In genomic region chr17:5198252-5198651, GRCm38 (mm10) we compare ENCODE assay signal across 14 mouse cellular contexts.
DNase-seq lines count a peak whose midpoint lies in the region; ATAC-seq and TF ChIP-seq lines count a peak whose summit lies in the region.
"Had no signal": no experiment of that assay in that cellular context is flagged by ENCODE, and none has a peak within 500 bp of the region (broad histone marks: within the 10 kb centered on the region; RNA-seq: fewer than 3 reads in every experiment).

No protein-coding gene starts in this region.

- H3K36me3 ChIP-seq in hindbrain, embryonic 16.5 days (ENCODE audit: control insufficient read depth, insufficient read depth, low read length): no peaks in the 10 kb centered on the region
- no peaks in the 10 kb centered on the region for H3K36me3 ChIP-seq in hindbrain, embryonic 11.5 days (ENCODE audit: control insufficient read depth, insufficient read depth, low read length)
- no peaks in the 10 kb centered on the region for H3K36me3 ChIP-seq in lung, embryonic 15.5 days
- no peaks in the 10 kb centered on the region for H3K36me3 ChIP-seq in liver, embryonic 16.5 days (ENCODE audit: control insufficient read depth, insufficient read depth)
- H3K36me3 ChIP-seq in stomach, postnatal 0 days (ENCODE audit: control insufficient read depth, insufficient read depth, low read length): no peaks in the 10 kb centered on the region
- H3K36me3 ChIP-seq: embryonic facial prominence, embryonic 13.5 days; midbrain, embryonic 15.5 days had no signal

- 58% methylated on average over 6 of the region's 6 CpGs for WGBS in hindbrain, embryonic 16.5 days
- 84% methylated on average over 6 of the region's 6 CpGs for WGBS in hindbrain, embryonic 11.5 days
- WGBS in lung, embryonic 15.5 days: 31% methylated on average over 6 of the region's 6 CpGs
- 55% methylated on average over 6 of the region's 6 CpGs for WGBS in liver, embryonic 16.5 days (ENCODE audit: insufficient replicate concordance)
- 28% methylated on average over 6 of the region's 6 CpGs for WGBS in stomach, postnatal 0 days

- no peak overlapping the region for H3K4me3 ChIP-seq in hindbrain, embryonic 16.5 days (ENCODE audit: low read length)
- no peak overlapping the region for H3K4me3 ChIP-seq in hindbrain, embryonic 11.5 days (ENCODE audit: low read depth, low read length)
- H3K4me3 ChIP-seq in lung, embryonic 15.5 days: no peak overlapping the region
- no peak overlapping the region for H3K4me3 ChIP-seq in liver, embryonic 16.5 days (ENCODE audit: low read depth, low read length)
- H3K4me3 ChIP-seq in stomach, postnatal 0 days (ENCODE audit: low read depth, low read length): no peak overlapping the region
- H3K4me3 ChIP-seq: embryonic facial prominence, embryonic 13.5 days; midbrain, embryonic 15.5 days had no signal

- 0 out of 2 replicates have a peak, but pooled peaks have one; percentile 15 for ATAC-seq in hindbrain, embryonic 16.5 days
- no peak for ATAC-seq in hindbrain, embryonic 11.5 days (ENCODE audit: low FRiP score)
- no peak for ATAC-seq in lung, embryonic 15.5 days (ENCODE audit: borderline replicate concordance, extremely low read depth, low FRiP score, low TSS enrichment)
- ATAC-seq in liver, embryonic 16.5 days (ENCODE audit: low read depth): peak; percentile 28
- ATAC-seq in stomach, postnatal 0 days (ENCODE audit: low FRiP score, low TSS enrichment): peak; percentile 80
- ATAC-seq: midbrain, embryonic 15.5 days had no signal

- 0 out of 2 replicates have a peak overlapping the region, but pooled peaks have one; percentile 6 for H3K27ac ChIP-seq in hindbrain, embryonic 16.5 days (ENCODE audit: low read depth, low read length)
- no peak overlapping the region for H3K27ac ChIP-seq in hindbrain, embryonic 11.5 days (ENCODE audit: low read depth, low read length)
- H3K27ac ChIP-seq in lung, embryonic 15.5 days: peak overlapping the region; percentile 34
- no peak overlapping the region; the same call in 1 of the 2 replicates for H3K27ac ChIP-seq in liver, embryonic 16.5 days (ENCODE audit: low read length)
- peak overlapping the region; percentile 87 for H3K27ac ChIP-seq in stomach, postnatal 0 days (replicated peaks)
- H3K27ac ChIP-seq: embryonic facial prominence, embryonic 13.5 days; midbrain, embryonic 15.5 days had no signal

- H3K27me3 ChIP-seq in hindbrain, embryonic 16.5 days (replicated peaks; ENCODE audit: control insufficient read depth, insufficient read depth, low read length): no peaks in the 10 kb centered on the region
- no peaks in the 10 kb centered on the region for H3K27me3 ChIP-seq in hindbrain, embryonic 11.5 days (ENCODE audit: control insufficient read depth, insufficient read depth, low read length)
- H3K27me3 ChIP-seq in lung, embryonic 15.5 days: no peaks in the 10 kb centered on the region
- no peaks in the 10 kb centered on the region for H3K27me3 ChIP-seq in liver, embryonic 16.5 days (ENCODE audit: control insufficient read depth, insufficient read depth, low read depth, low read length)
- H3K27me3 ChIP-seq in stomach, postnatal 0 days (ENCODE audit: control insufficient read depth, insufficient read depth, low read length): no peaks in the 10 kb centered on the region
- H3K27me3 ChIP-seq: embryonic facial prominence, embryonic 13.5 days; midbrain, embryonic 15.5 days had no signal

- TF ChIP-seq EP300 in stomach, postnatal 0 days (optimal IDR thresholded peaks at IDR 0.05): no peak

- no peak overlapping the region for H3K9ac ChIP-seq in hindbrain, embryonic 16.5 days (ENCODE audit: low read depth, low read length)
- H3K9ac ChIP-seq in hindbrain, embryonic 11.5 days (ENCODE audit: low read depth, low read length): no peak overlapping the region
- H3K9ac ChIP-seq in lung, embryonic 15.5 days: no peak overlapping the region
- no peak overlapping the region for H3K9ac ChIP-seq in liver, embryonic 16.5 days (ENCODE audit: low read depth, low read length)
- no peak overlapping the region for H3K9ac ChIP-seq in stomach, postnatal 0 days (ENCODE audit: low read length)
- H3K9ac ChIP-seq: embryonic facial prominence, embryonic 13.5 days; midbrain, embryonic 15.5 days had no signal

- TF ChIP-seq CTCF in stomach, postnatal 0 days (IDR thresholded peaks at IDR 0.05; ENCODE audit: low read depth): no peak

- H3K4me2 ChIP-seq in hindbrain, embryonic 16.5 days (ENCODE audit: low read length): no peak overlapping the region
- no peak overlapping the region for H3K4me2 ChIP-seq in hindbrain, embryonic 11.5 days (replicated peaks; ENCODE audit: low read depth, low read length)
- no peak overlapping the region for H3K4me2 ChIP-seq in lung, embryonic 15.5 days
- no peak overlapping the region for H3K4me2 ChIP-seq in liver, embryonic 16.5 days (ENCODE audit: low read depth, low read length)
- no peak overlapping the region for H3K4me2 ChIP-seq in stomach, postnatal 0 days (replicated peaks; ENCODE audit: low read depth)
- H3K4me2 ChIP-seq: embryonic facial prominence, embryonic 13.5 days; heart, embryonic 11.5 days; midbrain, embryonic 15.5 days had no signal

- no peaks in the 10 kb centered on the region for H3K9me3 ChIP-seq in hindbrain, embryonic 16.5 days (ENCODE audit: control insufficient read depth, low read length)
- H3K9me3 ChIP-seq in hindbrain, embryonic 11.5 days (ENCODE audit: control insufficient read depth, low read length): no peaks in the 10 kb centered on the region
- H3K9me3 ChIP-seq in lung, embryonic 15.5 days: no peaks in the 10 kb centered on the region
- H3K9me3 ChIP-seq in liver, embryonic 16.5 days (replicated peaks; ENCODE audit: control insufficient read depth, low read length): no peaks in the 10 kb centered on the region
- H3K9me3 ChIP-seq in stomach, postnatal 0 days (ENCODE audit: control insufficient read depth, low read length): no peaks in the 10 kb centered on the region
- H3K9me3 ChIP-seq: embryonic facial prominence, embryonic 13.5 days; midbrain, embryonic 15.5 days had no signal

- H3K4me1 ChIP-seq in hindbrain, embryonic 16.5 days (ENCODE audit: control insufficient read depth, insufficient read depth, low read depth, low read length): peaks cover 24% of the 10 kb centered on the region
- no peaks in the 10 kb centered on the region; the same call in 1 of the 2 replicates for H3K4me1 ChIP-seq in hindbrain, embryonic 11.5 days (replicated peaks; ENCODE audit: control insufficient read depth, insufficient read depth, low read length)
- H3K4me1 ChIP-seq in lung, embryonic 15.5 days: peaks cover 50% of the 10 kb centered on the region
- peaks cover 43% of the 10 kb centered on the region for H3K4me1 ChIP-seq in liver, embryonic 16.5 days (ENCODE audit: control insufficient read depth, low read depth, low read length)
- peaks cover 9% of the 10 kb centered on the region for H3K4me1 ChIP-seq in stomach, postnatal 0 days (replicated peaks; ENCODE audit: control insufficient read depth, insufficient read depth)

- DNase-seq in hindbrain, embryonic 11.5 days (ENCODE audit: low spot score): no peak
- DNase-seq in lung, postnatal 14 days: no peak
- peak; percentile 43 for DNase-seq in stomach, postnatal 0 days (ENCODE audit: low spot score)
- no peak for DNase-seq in frontal cortex, postnatal 36 days (ENCODE audit: low spot score in 2 of 2)
- DNase-seq: cerebellum, adult 9-11 months; heart, postnatal 4 days; kidney, adult 8-10 months; kidney, postnatal 36 days had no signal

Comparison
In these comparisons a context has a peak if more than half of its experiments do, and no peak if none do; other contexts are left out.
1. ATAC-seq: peak in hindbrain, embryonic 16.5 days (single experiment), liver, embryonic 16.5 days (single experiment) and stomach, postnatal 0 days (single experiment); none in hindbrain, embryonic 11.5 days (single experiment) and lung, embryonic 15.5 days (single experiment).
2. H3K27ac ChIP-seq: peak in hindbrain, embryonic 16.5 days (single experiment), lung, embryonic 15.5 days (single experiment) and stomach, postnatal 0 days (single experiment); none in hindbrain, embryonic 11.5 days (single experiment) and liver, embryonic 16.5 days (single experiment).